Mouse (Mus musculus): ENCODE data around the gene Srrd. TPM values are rescaled to one million over a fixed set of nuclear protein-coding genes. Genes with fewer than 3 reads are reported as not detected.

Gene Srrd
- total and polyA plus RNA-seq, 3 experiments: 36.5 to 49.3 TPM; not detected in 1

GRCm38 (mm10) chr5:112378716-112379115 is 35.9 kb upstream of the Srrd start:
- H3K27ac ChIP-seq (ENCODE audit: control insufficient read depth, low read depth, low read length): no peak overlapping the region
- no peaks in the 10 kb centered on the region for H3K4me1 ChIP-seq (ENCODE audit: control insufficient read depth in 1 of 2, insufficient read depth in 2 of 2, low read length in 2 of 2)
- H3K36me3 ChIP-seq (ENCODE audit: control insufficient read depth in 1 of 2, insufficient read depth in 2 of 2, low read length in 2 of 2): no peaks in the 10 kb centered on the region
- no peaks in the 10 kb centered on the region for H3K79me2 ChIP-seq (ENCODE audit: control insufficient read depth, insufficient read depth, low read length, poor library complexity)
- no peaks in the 10 kb centered on the region for H3K27me3 ChIP-seq (ENCODE audit: control insufficient read depth in 1 of 2, insufficient read depth in 2 of 2, low read length in 2 of 2)
- no peak for TF ChIP-seq GABPA (IDR thresholded peaks at IDR 0.05; ENCODE audit: low read depth, low read length)
- no peak for TF ChIP-seq TBP (IDR thresholded peaks at IDR 0.05; ENCODE audit: low read depth, low read length)
- no peak for TF ChIP-seq ZNF384 (IDR thresholded peaks at IDR 0.05; ENCODE audit: low read depth, low read length)
- no peak overlapping the region for H3K4me3 ChIP-seq (ENCODE audit: control insufficient read depth in 1 of 2, insufficient read depth in 1 of 2, low read depth in 2 of 2, low read length in 2 of 2)
- no peak overlapping the region for H3K9ac ChIP-seq (ENCODE audit: control insufficient read depth, low read depth, low read length, poor library complexity, severe bottlenecking)
- DNase-seq (ENCODE audit: low read depth, low spot score): no peak
- no peaks in the 10 kb centered on the region for H3K9me3 ChIP-seq (replicated peaks; ENCODE audit: insufficient read depth, low read length)

GRCm38 (mm10) chr5:112377380-112377779 is 34.5 kb upstream of the Srrd start:
- DNase-seq (ENCODE audit: low read depth, low spot score): no peak
- H3K36me3 ChIP-seq (ENCODE audit: control insufficient read depth in 1 of 2, insufficient read depth in 2 of 2, low read length in 2 of 2): no peaks in the 10 kb centered on the region; a peak in 1 of 4 replicates
- H3K9me3 ChIP-seq (replicated peaks; ENCODE audit: insufficient read depth, low read length): no peaks in the 10 kb centered on the region
- H3K9ac ChIP-seq (ENCODE audit: control insufficient read depth, low read depth, low read length, poor library complexity, severe bottlenecking): no peak overlapping the region
- H3K4me1 ChIP-seq (ENCODE audit: control insufficient read depth in 1 of 2, insufficient read depth in 2 of 2, low read length in 2 of 2): no peaks in the 10 kb centered on the region
- H3K27me3 ChIP-seq (ENCODE audit: control insufficient read depth in 1 of 2, insufficient read depth in 2 of 2, low read length in 2 of 2): no peaks in the 10 kb centered on the region
- no peak for TF ChIP-seq BHLHE40 (IDR thresholded peaks at IDR 0.05; ENCODE audit: borderline replicate concordance, low read depth, low read length)
- no peak for TF ChIP-seq ZNF384 (IDR thresholded peaks at IDR 0.05; ENCODE audit: low read depth, low read length)
- TF ChIP-seq MXI1 (IDR thresholded peaks at IDR 0.05; ENCODE audit: low read depth, low read length): no peak
- no peak overlapping the region for H3K27ac ChIP-seq (ENCODE audit: control insufficient read depth, low read depth, low read length)
- H3K4me3 ChIP-seq (ENCODE audit: control insufficient read depth in 1 of 2, insufficient read depth in 1 of 2, low read depth in 2 of 2, low read length in 2 of 2): no peak overlapping the region
- H3K79me2 ChIP-seq (ENCODE audit: control insufficient read depth, insufficient read depth, low read length, poor library complexity): no peaks in the 10 kb centered on the region

- H3K9me3 ChIP-seq (replicated peaks; ENCODE audit: insufficient read depth, low read length): no peaks in the 10 kb centered on the region
- H3K27ac ChIP-seq (ENCODE audit: control insufficient read depth, low read depth, low read length): no peak overlapping the region
- no peak overlapping the region for H3K9ac ChIP-seq (ENCODE audit: control insufficient read depth, low read depth, low read length, poor library complexity, severe bottlenecking)
- no peak overlapping the region for H3K4me3 ChIP-seq (ENCODE audit: control insufficient read depth in 1 of 2, insufficient read depth in 1 of 2, low read depth in 2 of 2, low read length in 2 of 2)
- no peaks in the 10 kb centered on the region for H3K27me3 ChIP-seq (ENCODE audit: control insufficient read depth in 1 of 2, insufficient read depth in 2 of 2, low read length in 2 of 2)
- TF ChIP-seq NELFE (IDR thresholded peaks at IDR 0.05; ENCODE audit: low read depth, low read length): no peak
- no peak for TF ChIP-seq HCFC1 (IDR thresholded peaks at IDR 0.05; ENCODE audit: low read depth, low read length)
- TF ChIP-seq KAT2A (conservative IDR thresholded peaks at IDR 0.05; ENCODE audit: low read depth, low read length): no peak
- no peak for TF ChIP-seq BHLHE40 (IDR thresholded peaks at IDR 0.05; ENCODE audit: borderline replicate concordance, low read depth, low read length)
- TF ChIP-seq MEF2A (IDR thresholded peaks at IDR 0.05; ENCODE audit: extremely low read depth, insufficient replicate concordance, low read depth, low read length, poor library complexity, severe bottlenecking): no peak
- TF ChIP-seq GATA1 (IDR thresholded peaks at IDR 0.05; ENCODE audit: low read depth, low read length): no peak
- no peak for TF ChIP-seq TCF12 (IDR thresholded peaks at IDR 0.05; ENCODE audit: low read depth, low read length)
- no peak for TF ChIP-seq UBTF (IDR thresholded peaks at IDR 0.05; ENCODE audit: borderline replicate concordance, insufficient read depth, low read depth, low read length)
- no peak for TF ChIP-seq ELF1 (IDR thresholded peaks at IDR 0.05; ENCODE audit: low read depth, low read length)
- no peak for TF ChIP-seq GABPA (IDR thresholded peaks at IDR 0.05; ENCODE audit: low read depth, low read length)
- no peak for TF ChIP-seq USF2 (IDR thresholded peaks at IDR 0.05; ENCODE audit: borderline replicate concordance in 1 of 2, insufficient read depth in 1 of 2, low read depth in 1 of 2, low read length in 2 of 2)
- TF ChIP-seq JUND (IDR thresholded peaks at IDR 0.05; ENCODE audit: low read depth, low read length): no peak
- DNase-seq (ENCODE audit: low read depth, low spot score): no peak
- no peaks in the 10 kb centered on the region; a peak in 1 of 4 replicates for H3K36me3 ChIP-seq (ENCODE audit: control insufficient read depth in 1 of 2, insufficient read depth in 2 of 2, low read length in 2 of 2)
- no peaks in the 10 kb centered on the region for H3K79me2 ChIP-seq (ENCODE audit: control insufficient read depth, insufficient read depth, low read length, poor library complexity)
- no peaks in the 10 kb centered on the region for H3K4me1 ChIP-seq (ENCODE audit: control insufficient read depth in 1 of 2, insufficient read depth in 2 of 2, low read length in 2 of 2)
These were observed 33.3 kb upstream of the Srrd start for GRCm38 (mm10) chr5:112376111-112376510.

All from MEL (cell line).